10 mouse cellular contexts compared by ENCODE assay signal in genomic region chr12:116028095-116028494, GRCm38 (mm10). TPM values are rescaled to one million over a fixed set of nuclear protein-coding genes. Genes with fewer than 3 reads are reported as not detected.
DNase-seq lines count a peak whose midpoint lies in the region; ATAC-seq lines count a peak whose summit lies in the region.
"Had no signal": no experiment of that assay in that cellular context is flagged by ENCODE, and none has a peak within 500 bp of the region (broad histone marks: within the 10 kb centered on the region; RNA-seq: fewer than 3 reads in every experiment).

No protein-coding gene starts in this region.

- no peaks in the 10 kb centered on the region for H3K36me3 ChIP-seq in neural tube, embryonic 15.5 days
- H3K36me3 ChIP-seq: embryonic facial prominence, embryonic 13.5 days had no signal

- no peaks in the 10 kb centered on the region for H3K4me1 ChIP-seq in neural tube, embryonic 15.5 days
- H3K4me1 ChIP-seq: embryonic facial prominence, embryonic 13.5 days had no signal

- H3K4me2 ChIP-seq in neural tube, embryonic 15.5 days, result no peak overlapping the region
- H3K4me2 ChIP-seq: embryonic facial prominence, embryonic 13.5 days had no signal

- no peak overlapping the region for H3K9ac ChIP-seq in neural tube, embryonic 15.5 days (replicated peaks)
- H3K9ac ChIP-seq: embryonic facial prominence, embryonic 13.5 days had no signal

- ATAC-seq in neural tube, embryonic 15.5 days (ENCODE audit: low FRiP score), result no peak

- no peak overlapping the region for H3K4me3 ChIP-seq in neural tube, embryonic 15.5 days (replicated peaks)
- H3K4me3 ChIP-seq: embryonic facial prominence, embryonic 13.5 days had no signal

- peak; percentile 26 for DNase-seq in kidney, adult 9 months
- no peak for DNase-seq in kidney, postnatal 36 days
- DNase-seq in B cell, adult 2 months, result peak; percentile 23 to 30
- peak; percentile 70 for DNase-seq in MEL-GATA-1-ER (ENCODE audit: extremely low read depth, low read depth)
- peak; percentile 26 for DNase-seq in forelimb bud, embryonic 11.5 days (ENCODE audit: low read depth, low spot score)
- no peak for DNase-seq in frontal cortex, postnatal 25 days (ENCODE audit: low spot score in 2 of 2)
- DNase-seq in frontal cortex, postnatal 10 days (ENCODE audit: low spot score in 2 of 2), result no peak
- DNase-seq: lung, postnatal 10 days had no signal

- 64% methylated on average over 2 of the region's 2 CpGs for WGBS in neural tube, embryonic 15.5 days

- no peak overlapping the region for H3K27ac ChIP-seq in neural tube, embryonic 15.5 days (replicated peaks)
- H3K27ac ChIP-seq: embryonic facial prominence, embryonic 13.5 days had no signal

- H3K9me3 ChIP-seq in neural tube, embryonic 15.5 days (replicated peaks), result no peaks in the 10 kb centered on the region
- H3K9me3 ChIP-seq: embryonic facial prominence, embryonic 13.5 days had no signal

- no peaks in the 10 kb centered on the region for H3K27me3 ChIP-seq in neural tube, embryonic 15.5 days (replicated peaks)
- H3K27me3 ChIP-seq: embryonic facial prominence, embryonic 13.5 days had no signal

RNA-seq across cellular contexts. Expression of gene Zfp386, which starts 19.4 kb away (rescaled TPM):
- polyA plus RNA-seq in neural tube, embryonic 15.5 days (2015; fragmentation: Nextera tagmentation; extraction: Ambion mirVana), result 43.3 and 47.1 TPM in 2 replicates

RNA-seq across cellular contexts. Expression of gene Vipr2, which starts 49.4 kb away (rescaled TPM):
- 0.96 and 1.2 TPM in 2 replicates for polyA plus RNA-seq in neural tube, embryonic 15.5 days (2015; fragmentation: Nextera tagmentation; extraction: Ambion mirVana)

Comparison
In these comparisons a context has a peak if more than half of its experiments do, and no peak if none do; other contexts are left out.
1. DNase-seq: peak in kidney, adult 9 months (single experiment), B cell, adult 2 months (2 of 2), MEL-GATA-1-ER (single experiment) and forelimb bud, embryonic 11.5 days (single experiment); none in kidney, postnatal 36 days (0 of 2), frontal cortex, postnatal 25 days (0 of 2) and frontal cortex, postnatal 10 days (0 of 2).